Mouse (Mus musculus) olfactory bulb, adult 2 months (tissue): ENCODE results near the gene Gm4881.
A peak's percentile ranks its signal among the peaks of the same experiment; 100 is the strongest.

Source experiments
- CTCF ChIP-seq: fragments of 200-500 bp; IDR thresholded peaks from 2 replicates; pipeline ENCODE4 v1.5.1; 2012; ENCODE audit warnings: low read depth, mild to moderate bottlenecking, low read length, moderate library complexity; ENCODE audit not compliant: insufficient read depth
- POLR2A ChIP-seq: fragments of 200-500 bp; IDR thresholded peaks from 2 replicates; pipeline ENCODE4 v1.6.1; 2012; ENCODE audit warnings: mild to moderate bottlenecking, low read depth, low read length, moderate library complexity; ENCODE audit not compliant: insufficient read depth

- TF ChIP-seq POLR2A (no peak), CTCF (peak; percentile 59; the same call in 1 of the 2 replicates)
Observed at GRCm38 (mm10) chr7:24964897-24965535, 20.7 kb upstream of the Gm4881 start.
